Mouse (Mus musculus): ENCODE results near the gene Ntng1.

Gene Ntng1

GRCm38 (mm10) chr3:109923788-109924187 is 220.0 kb downstream of the Ntng1 start:
- DNase-seq (ENCODE audit: low spot score in 2 of 2): no peak

- DNase-seq (ENCODE audit: low spot score in 2 of 2): no peak
Observed at GRCm38 (mm10) chr3:109918996-109919395, 224.8 kb downstream of the Ntng1 start.

GRCm38 (mm10) chr3:109917926-109918694 is 225.7 kb downstream of the Ntng1 start:
- DNase-seq (ENCODE audit: low spot score in 2 of 2): no peak

GRCm38 (mm10) chr3:109917077-109917476 is 226.7 kb downstream of the Ntng1 start:
- DNase-seq (ENCODE audit: low spot score in 2 of 2): no peak

- no peak for DNase-seq (ENCODE audit: low spot score in 2 of 2)
Observed at GRCm38 (mm10) chr3:109914226-109914625, 229.6 kb downstream of the Ntng1 start.

GRCm38 (mm10) chr3:109890600-109890999 is 253.2 kb downstream of the Ntng1 start:
- no peak for DNase-seq (ENCODE audit: low spot score in 2 of 2)

- DNase-seq (ENCODE audit: low spot score in 2 of 2): no peak
Observed at GRCm38 (mm10) chr3:109885672-109886071, 258.1 kb downstream of the Ntng1 start.

- no peak for DNase-seq (ENCODE audit: low spot score in 2 of 2)
Observed at GRCm38 (mm10) chr3:109879061-109879460, 264.8 kb downstream of the Ntng1 start.

GRCm38 (mm10) chr3:109871986-109872385 is 271.8 kb downstream of the Ntng1 start:
- DNase-seq (ENCODE audit: low spot score in 2 of 2): no peak

- no peak for DNase-seq (ENCODE audit: low spot score in 2 of 2)
Observed at GRCm38 (mm10) chr3:109858276-109858675, 285.5 kb downstream of the Ntng1 start.

- peak; percentile 20 to 30 for DNase-seq (ENCODE audit: low spot score in 2 of 2)
Observed at GRCm38 (mm10) chr3:109854449-109855155, 289.2 kb downstream of the Ntng1 start.

GRCm38 (mm10) chr3:109846660-109847059 is 297.2 kb downstream of the Ntng1 start:
- DNase-seq (ENCODE audit: low spot score in 2 of 2): no peak

- no peak for DNase-seq (ENCODE audit: low spot score in 2 of 2)
Observed at GRCm38 (mm10) chr3:109825806-109826205, 318.0 kb downstream of the Ntng1 start.

GRCm38 (mm10) chr3:109822803-109823474 is 320.9 kb downstream of the Ntng1 start:
- DNase-seq (ENCODE audit: low spot score in 2 of 2): no peak

- no peak for DNase-seq (ENCODE audit: low spot score in 2 of 2)
Observed at GRCm38 (mm10) chr3:109818821-109819685, 324.8 kb downstream of the Ntng1 start.

GRCm38 (mm10) chr3:109809065-109809464 is 334.7 kb downstream of the Ntng1 start:
- no peak for DNase-seq (ENCODE audit: low spot score in 2 of 2)

- DNase-seq (ENCODE audit: low spot score in 2 of 2): no peak
Observed at GRCm38 (mm10) chr3:109807211-109807934, 336.4 kb downstream of the Ntng1 start.

GRCm38 (mm10) chr3:109804145-109804544 is 339.7 kb downstream of the Ntng1 start:
- DNase-seq (ENCODE audit: low spot score in 2 of 2): no peak

GRCm38 (mm10) chr3:109803616-109804015 is 340.2 kb downstream of the Ntng1 start:
- no peak for DNase-seq (ENCODE audit: low spot score in 2 of 2)

- DNase-seq (ENCODE audit: low spot score in 2 of 2): no peak
Observed at GRCm38 (mm10) chr3:109797354-109797753, 346.5 kb downstream of the Ntng1 start.

GRCm38 (mm10) chr3:109783231-109783630 is 360.6 kb downstream of the Ntng1 start:
- DNase-seq (ENCODE audit: low spot score in 2 of 2): no peak
